Mouse (Mus musculus) fat pad, adult 2 months (tissue): ENCODE measurements around the gene Nrip3.

Source experiments
- DNase-seq: peaks from one replicate; pipeline ENCODE4 v3.0.0-alpha.2; 2011; ENCODE audit warnings: low read depth, low spot score; ENCODE audit errors: extremely low read depth

Gene Nrip3

DNA sequence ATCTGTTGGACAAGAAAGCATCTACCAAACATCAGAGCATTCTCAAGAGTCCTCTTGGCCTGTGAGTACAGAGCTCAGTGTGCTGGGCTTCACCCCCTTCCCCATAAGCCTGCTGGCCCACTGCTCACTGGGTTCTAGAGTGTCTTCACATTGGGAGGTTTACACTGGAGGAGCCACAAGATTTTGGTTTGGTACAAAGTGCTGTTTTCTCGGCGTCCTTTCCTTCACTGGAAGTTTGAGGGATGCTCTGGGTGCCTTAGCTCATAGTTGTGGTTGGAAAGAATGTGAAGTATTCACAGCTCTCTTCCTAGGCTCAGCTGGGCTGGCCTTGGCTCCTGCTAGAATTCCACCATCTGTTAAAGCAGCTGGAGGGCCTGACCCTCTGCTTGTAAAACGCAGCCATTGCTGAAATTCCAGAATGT lies 72.9 kb downstream of the Nrip3 start:
- DNase-seq = no peak
